Mouse (Mus musculus) testis, adult 2 months (tissue): ENCODE data around the gene Glipr2.

Experiments used
- CTCF ChIP-seq: fragments of 200-500 bp; IDR thresholded peaks from 2 replicates; pipeline ENCODE4 v1.5.1; 2012; ENCODE audit warnings: low read depth, mild to moderate bottlenecking, inconsistent platforms, low read length, moderate library complexity; ENCODE audit not compliant: control insufficient read depth, insufficient read depth, insufficient replicate concordance
- POLR2A ChIP-seq: fragments of 200-500 bp; IDR thresholded peaks from 2 replicates; pipeline ENCODE4 v1.6.1; 2012; ENCODE audit warnings: low read depth, mild to moderate bottlenecking, inconsistent platforms, low read length, moderate library complexity; ENCODE audit not compliant: control insufficient read depth

DNA sequence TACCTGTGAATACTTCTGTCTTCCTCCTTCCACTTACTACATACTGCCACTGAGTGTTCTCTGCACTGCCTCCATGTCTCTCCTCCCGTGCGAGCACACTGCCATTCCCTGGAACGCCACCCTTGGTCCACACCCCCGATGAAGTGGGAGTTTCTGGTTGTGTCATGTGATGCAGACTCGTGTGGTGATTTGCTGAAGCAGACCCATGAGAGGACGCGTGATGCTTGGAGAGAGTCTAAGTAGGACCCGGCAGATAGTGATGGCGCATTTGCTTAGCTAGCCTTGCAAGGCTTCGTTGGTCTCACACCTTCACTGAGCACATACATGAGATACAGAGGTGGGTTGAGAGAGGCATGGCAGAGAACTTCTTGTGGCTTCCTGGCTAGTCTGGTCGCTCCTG is 35.9 kb downstream of the Glipr2 start:
- no peak for TF ChIP-seq POLR2A
- no peak for TF ChIP-seq CTCF
